Mouse (Mus musculus): ENCODE measurements around the gene Nup98.

Nup98 gene

DNA sequence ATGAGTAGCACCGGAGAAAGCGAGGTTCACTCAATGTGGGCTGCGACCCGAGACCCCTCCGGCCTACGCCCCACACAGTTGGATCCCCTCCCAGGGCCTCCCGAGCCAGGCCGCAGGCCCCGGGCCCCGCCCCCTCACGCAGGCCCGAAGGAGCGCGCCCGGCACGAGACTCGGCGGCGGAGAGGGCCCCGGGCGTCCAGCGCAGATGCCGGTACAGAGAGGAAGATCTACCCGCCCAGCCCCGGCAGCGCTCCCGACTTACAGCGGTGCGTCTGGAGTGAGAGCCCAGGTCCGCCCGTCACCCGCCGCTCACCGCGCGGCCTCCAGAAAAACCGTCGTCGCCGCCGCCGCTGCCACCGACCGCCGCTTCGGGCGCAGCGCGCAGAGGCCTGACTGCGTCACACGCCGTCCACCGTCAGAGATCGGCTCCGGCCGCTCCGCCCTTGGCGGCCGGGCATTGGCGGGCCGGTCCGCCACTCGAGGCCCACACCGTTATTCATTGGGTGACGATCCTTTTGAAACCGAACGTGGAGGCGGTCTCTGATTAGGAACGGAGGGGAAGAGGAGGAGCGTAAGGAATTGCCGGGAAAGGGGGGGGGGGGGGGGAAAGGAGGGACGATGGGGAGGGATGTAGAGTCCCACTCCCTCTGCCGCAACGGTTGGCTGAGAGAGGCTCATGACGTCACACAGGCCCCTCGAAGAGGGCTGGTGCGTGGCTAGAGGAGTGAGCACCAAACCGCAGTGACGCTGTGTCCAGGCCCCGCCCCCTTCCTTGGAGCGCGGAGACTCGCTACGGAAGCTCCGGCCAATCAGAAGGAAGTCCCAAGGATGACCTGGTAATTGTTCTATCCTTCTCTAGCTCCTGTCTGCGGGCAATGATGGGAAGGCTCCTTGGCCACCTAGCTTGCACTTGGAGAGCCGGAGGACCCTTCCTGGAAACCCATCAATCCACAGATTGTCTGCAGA, at the start of gene Nup98, which contains the start of gene Pgap2:
Gene Nup98, minus strand, starts transcription at position 421 of the 966 bp plus-strand sequence.
Gene Pgap2, plus strand, starts transcription at position 453 of the 966 bp plus-strand sequence.
- peak; percentile 96 to 99 for DNase-seq (ENCODE audit: low spot score in 2 of 2)

DNA sequence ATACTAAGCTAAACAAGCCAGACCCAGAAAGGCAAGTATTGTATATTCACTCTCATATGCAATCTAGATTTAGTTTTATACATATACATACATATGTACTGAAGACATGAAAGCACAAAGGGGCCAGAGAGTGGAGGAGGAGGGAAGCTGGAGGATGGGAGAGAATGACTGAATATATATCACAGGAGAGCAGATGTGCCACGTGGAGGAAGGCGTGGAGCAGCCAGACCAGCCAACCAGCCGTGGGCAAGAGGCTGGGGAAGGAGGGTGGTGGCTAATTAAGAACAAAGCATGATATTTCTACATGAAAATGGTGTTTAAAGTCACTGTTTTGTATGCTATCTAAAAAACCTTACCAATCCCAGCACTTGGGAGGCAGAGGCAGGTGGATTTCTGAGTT, 48.8 kb upstream of the Nup98 start:
- DNase-seq (ENCODE audit: low spot score in 2 of 2): no peak

DNA sequence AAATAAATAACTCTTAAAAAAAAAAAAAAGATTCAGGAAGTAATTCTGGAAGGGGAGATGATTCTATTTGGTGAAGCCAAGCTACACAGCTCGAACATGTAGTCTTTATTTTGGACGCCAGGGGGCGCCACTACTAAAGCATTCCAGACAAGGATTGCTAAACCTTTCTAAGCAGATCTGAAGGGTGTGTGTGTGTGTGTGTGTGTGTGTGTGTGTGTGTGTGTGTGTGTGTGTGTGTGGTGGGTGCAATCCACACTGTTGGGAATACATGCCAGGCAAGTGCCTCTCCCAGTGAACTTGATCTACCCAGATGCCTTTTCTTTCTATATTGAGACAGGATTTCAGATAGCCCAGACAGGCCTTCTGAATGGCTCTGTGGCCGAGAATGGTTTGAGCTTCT, 48.2 kb upstream of the Nup98 start:
- peak; percentile 62 to 84 for DNase-seq (ENCODE audit: low spot score in 2 of 2)

DNA sequence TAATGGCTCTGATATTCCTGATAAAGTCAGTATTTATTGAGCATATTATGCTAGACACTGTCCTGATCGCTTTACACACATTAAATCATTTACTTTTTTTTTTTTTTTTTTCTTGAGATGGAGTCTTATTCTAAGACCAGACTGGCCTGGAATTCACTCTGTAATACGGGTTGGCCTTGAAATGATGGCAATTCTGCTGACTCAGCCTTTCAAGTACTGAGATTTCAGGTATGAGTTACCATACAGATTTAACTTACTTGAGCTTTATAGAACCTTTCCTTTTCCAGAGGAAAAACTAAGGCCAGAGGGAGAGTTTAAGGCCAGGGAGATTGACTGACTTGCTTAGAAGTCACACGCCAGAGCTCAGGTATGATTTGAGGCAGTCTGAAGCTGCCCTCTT, 46.7 kb upstream of the Nup98 start:
- no peak for DNase-seq (ENCODE audit: low spot score in 2 of 2)

DNA sequence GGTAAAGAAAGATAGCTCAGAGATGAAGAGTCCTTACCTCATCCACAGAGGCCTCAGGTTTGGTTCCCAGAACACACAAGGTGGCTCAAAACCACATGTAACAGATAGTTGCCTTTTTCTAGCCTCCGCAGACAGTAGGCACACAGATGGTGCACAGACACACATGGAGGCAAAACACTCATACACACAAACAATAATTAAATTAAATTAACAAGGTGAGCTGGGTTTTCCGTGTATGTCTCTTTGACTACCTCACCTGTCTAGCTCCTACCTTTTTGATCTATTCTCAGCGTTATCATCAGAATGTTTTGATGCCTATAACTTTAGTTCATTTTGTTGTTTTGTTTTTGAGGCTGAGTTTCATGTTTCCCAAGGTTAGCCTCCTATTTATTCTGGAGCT, 46.0 kb upstream of the Nup98 start, which contains the start of gene Rhog:
Gene Rhog, minus strand, starts transcription at position 101 of the 400 bp plus-strand sequence.
- DNase-seq (ENCODE audit: low spot score in 2 of 2): no peak

DNA sequence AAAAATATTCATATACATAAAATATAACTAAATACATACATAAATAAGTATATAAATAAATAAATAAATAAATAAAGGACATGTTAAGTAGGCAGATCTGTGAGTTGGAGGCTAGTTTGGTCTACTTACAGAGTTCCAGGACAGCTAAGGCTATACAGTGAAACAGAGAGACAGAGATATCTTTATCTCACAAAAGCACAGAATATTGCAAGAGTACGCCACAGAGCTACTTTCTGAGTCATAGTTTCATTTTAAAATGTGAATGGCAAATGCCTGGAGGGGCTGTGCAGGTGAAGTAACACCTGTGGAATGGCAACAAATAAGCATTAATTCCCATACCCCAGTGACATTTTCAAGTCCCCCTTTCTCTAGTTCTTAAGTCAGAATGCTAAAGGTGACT, 43.7 kb upstream of the Nup98 start:
- no peak for DNase-seq (ENCODE audit: low spot score in 2 of 2)

DNA sequence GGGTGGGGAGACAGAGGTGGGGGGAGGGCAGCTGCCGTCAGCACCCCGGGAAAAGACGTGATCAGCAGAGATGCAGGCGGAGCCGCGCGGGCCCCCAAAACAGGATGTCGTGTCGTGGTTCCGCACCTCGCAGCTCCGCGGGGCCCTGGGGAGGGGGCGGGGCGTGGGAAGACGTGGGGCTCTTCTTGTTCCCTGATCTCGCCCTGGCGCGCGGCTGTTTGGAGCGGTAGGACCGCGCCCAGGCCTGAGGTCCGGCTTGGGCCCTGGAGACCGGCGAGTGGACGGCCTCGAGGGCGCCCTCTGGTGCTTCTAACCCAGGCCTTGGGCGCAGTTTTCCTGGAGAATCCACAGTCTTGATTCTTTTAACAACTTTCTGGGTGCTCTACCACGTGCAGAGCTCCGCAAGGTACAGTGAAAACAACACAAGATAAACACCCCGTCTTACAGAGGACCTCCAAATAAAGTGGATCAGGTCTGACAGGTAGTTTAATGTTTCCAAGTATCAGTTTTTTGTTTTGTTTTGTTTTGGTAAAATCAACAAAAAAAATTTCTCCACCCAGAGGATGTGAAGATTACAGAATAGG, 40.7 kb upstream of the Nup98 start:
- peak; percentile 64 to 86 for DNase-seq (ENCODE audit: low spot score in 2 of 2)

DNA sequence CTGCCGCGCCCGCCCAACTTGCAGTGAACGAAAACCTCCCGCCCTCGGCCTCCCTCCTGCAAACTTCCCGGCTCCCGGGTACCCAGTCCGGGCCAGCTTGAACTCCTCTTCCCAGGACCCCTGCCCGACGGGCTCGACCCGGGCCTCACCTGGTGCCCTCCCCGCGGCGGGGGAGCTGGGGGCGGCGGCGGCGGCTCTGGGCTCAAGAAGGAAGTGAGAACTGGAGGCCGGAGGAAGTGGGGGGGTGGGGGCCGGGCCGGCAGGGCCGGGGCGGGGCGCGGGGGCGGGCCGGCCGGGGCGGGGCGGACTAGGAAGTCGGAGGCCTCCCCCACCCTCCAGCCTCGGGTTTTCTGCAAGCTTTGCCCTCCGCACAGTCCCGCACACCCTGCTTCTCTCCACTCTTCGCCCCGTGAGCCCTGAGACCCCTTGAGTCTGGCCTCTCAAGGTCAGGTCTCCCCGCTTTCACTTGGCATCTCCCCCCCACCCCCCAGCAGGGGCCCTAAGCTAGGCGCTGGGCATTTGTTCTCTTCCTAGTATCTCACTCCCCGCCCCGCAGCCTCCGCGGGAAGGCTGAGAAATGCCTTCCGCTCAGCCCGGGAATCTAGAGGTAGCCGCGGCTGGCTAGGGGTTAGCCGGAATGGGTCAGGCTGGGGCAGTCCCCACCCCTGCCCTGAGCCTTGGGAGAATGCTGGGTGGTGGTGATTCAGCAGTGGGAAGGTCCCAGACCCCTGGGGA, 40.1 kb upstream of the Nup98 start:
- peak in 1 of 2 experiments; percentile 55 for DNase-seq (ENCODE audit: low spot score in 2 of 2)

DNA sequence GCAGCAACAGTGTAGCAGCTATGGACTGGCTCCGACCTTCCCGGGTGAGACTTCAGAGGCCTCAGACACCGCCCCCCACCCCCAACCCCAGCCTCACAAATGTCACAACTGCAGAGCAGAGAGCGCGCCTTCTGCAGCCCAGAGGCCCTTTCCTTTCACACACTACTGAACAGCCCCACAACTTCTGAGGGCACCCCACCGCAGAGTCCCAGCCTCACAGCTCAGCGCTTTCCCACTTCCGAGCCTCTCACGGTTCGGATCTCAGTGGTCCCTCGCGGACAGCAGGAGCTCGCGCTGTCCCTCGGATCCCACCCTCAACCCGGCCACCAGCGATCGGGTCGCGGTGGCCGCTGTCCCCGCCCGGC, 39.5 kb upstream of the Nup98 start:
- DNase-seq (ENCODE audit: low spot score in 2 of 2): peak in 1 of 2 experiments; percentile 21

DNA sequence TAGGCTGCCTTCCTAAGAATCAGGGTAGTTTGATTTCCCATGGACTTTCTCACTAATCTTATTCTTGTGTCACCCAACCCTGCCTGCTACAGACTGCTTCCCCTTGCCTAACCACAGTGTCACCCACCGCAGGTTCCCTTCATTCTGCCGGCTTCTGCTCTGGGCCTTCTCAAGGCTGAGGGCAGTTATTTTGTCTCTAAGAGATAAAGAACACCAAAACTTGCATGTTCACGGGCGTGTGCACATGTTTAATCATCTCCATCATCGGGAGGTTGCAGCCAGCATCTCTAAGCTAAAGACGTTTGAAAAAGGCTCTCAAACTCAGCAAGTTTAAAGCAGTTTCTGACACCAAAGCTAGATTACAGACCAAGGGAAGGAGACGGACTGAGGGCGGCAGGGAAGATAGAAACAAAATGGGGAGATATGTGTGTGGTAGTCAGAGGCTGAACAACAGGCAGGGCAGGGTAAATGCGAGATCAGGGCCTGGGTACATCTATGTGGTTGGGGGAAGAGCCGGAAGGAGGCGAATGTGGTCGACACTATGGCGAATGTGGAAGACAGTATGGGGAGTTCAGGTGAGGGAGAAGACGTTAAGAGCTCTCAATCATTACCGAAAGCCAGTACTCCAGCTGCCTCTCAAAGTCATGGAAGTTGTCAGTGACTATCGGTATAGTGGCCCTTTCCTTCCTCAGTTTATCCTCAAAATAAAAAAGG, 38.9 kb upstream of the Nup98 start:
- DNase-seq (ENCODE audit: low spot score in 2 of 2): no peak

DNA sequence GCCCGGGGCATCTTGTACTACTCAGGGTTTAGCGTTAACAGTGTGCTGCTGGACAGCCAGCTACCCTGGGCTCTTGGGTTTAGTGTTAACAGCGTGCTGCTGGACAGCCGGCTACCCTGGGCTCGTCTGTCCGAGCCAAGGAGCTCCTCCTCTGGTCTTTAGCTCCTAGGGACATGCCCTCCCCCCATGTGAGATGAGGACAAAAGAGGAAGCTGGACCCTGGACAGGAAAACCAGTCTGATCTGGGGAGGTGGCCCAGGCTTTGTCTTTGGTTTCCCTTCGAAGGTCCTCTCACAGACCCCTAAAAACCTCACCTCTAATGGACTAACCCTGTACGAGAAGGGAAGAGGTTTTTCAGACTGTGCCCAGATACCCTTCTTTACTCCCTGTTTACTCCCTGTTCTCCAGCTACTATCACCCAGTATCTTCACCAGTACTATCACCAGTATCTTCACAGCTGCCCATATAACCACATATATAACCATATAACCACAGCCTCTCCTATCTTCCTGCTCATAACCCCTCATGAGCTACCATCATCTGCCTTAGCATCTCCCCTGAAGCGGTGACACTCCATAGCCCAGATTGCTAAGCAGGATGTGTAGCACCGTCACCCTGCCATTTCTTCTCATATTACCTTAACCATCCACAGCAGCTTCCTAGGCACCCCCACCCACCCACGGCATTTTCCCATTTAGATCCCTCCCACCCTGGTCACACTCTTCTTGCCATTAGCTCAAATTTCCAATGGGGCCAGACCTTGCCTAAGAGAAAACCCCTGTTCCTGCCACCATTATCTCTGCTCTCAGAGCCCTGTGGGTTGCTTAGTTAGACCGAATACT, 37.2 kb upstream of the Nup98 start:
- no peak for DNase-seq (ENCODE audit: low spot score in 2 of 2)

DNA sequence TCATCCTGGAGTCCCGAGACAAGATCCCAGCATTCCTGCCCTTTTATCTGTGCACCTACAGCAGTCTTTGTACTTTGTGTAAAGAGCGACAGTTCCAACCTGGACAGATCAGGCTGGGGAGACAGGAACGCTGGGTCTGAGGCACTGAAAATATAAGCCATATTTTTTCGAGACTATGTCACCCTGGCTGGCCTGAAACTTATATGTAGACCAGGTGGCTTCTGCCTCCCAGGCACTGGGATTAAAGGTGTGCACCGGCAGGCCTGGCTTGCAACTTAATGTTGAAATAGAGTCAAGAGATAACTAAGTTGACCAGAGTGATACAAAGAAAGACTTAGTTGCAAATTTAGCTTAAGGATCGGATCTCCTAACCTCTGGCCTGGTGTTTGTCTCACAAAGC, 36.3 kb upstream of the Nup98 start:
- no peak for DNase-seq (ENCODE audit: low spot score in 2 of 2)

DNA sequence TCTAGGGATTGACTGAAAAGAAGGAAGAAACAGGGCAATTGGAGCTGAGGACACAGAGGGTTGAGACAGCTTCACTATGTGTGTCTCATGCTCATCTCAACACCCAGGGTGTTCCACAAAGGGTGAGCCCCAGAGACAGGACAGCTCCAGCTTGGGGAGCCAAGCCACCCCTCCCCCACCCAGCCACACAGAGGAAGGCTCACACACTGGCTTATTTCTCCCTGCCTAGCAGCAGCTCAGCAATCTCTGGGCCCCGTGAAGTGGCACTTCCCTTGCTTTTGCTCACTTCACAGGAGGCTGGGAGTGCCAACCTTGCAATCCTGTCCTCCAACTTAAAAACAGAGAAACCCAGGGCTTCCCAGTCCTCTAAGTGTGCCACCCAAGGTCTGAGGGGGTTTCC, 35.8 kb upstream of the Nup98 start:
- DNase-seq (ENCODE audit: low spot score in 2 of 2): peak in 1 of 2 experiments; percentile 8

DNA sequence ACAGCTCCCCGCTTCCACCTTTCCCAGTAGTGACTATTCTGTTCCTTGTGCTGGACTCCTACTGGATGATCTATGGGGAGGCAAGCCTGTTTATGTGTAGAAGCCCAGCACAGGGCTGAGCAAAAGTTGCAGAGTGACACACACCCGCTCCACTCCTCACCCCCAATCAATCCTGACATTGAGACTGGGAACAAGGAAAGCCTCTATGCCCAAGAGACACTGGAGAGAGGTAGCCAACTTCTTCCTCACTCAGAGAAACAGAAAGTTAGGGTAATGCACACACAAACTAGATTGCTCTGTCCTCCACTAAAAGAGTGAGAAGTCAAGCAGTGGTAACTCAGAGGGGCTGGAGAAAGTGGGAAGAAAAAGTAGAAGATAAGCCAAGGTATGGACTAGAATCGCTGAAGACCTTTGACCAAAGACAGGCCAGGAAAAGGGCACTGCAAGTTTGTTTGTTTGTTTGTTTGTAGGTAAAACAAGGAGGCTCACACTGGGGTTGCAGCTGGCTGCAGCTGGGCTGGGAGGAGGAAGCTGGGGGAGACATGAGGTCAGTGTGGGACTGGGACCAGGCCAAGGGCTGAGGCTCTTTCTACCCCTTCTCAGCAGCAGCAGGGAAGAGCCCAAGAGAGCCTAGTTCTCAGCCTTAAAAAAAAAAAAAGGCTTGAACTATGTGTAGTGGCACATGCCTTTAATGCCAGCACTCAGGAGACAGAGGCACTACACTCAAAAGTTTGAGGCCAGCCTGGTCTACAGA, 35.0 kb upstream of the Nup98 start:
- DNase-seq (ENCODE audit: low spot score in 2 of 2): no peak

DNA sequence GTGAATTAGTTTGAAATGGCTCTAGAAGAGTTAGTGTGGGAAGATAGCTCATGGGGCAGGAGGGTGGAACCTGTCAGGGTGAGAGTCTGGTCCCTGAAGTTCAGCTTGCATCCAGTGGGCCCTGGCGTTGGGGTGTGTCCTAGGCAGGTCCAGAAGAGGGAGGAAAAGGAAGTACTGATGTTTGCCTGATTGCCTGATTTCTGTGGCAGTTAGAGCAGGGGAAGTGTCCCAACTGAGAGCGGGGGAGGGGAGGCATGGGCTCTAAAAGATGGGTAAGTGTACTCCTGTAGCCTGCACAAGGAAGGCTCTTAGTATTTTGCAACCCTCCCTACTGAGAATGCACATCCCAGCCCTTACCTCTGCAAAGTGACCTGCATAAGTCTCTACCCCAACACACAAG, 33.9 kb upstream of the Nup98 start:
- DNase-seq (ENCODE audit: low spot score in 2 of 2): no peak

DNA sequence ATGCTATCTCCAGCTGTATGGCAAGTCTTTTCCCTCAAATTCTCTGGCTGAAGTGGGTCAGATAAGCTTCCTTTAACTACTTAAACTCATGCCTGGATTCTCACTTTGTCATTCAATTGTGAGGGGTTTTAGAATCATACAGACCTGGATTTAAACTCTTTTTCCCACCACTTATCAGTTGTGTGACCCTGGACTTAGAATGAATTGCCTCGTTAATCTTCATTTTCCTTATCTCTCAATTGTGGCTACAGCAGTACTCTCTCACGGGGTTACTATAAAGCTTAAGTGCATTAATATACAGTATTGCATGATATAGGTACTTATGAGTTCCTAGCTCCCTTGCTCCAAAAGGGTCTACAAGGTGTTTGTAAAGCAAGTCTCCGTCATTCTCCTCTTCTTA, 32.9 kb upstream of the Nup98 start:
- no peak for DNase-seq (ENCODE audit: low spot score in 2 of 2)

DNA sequence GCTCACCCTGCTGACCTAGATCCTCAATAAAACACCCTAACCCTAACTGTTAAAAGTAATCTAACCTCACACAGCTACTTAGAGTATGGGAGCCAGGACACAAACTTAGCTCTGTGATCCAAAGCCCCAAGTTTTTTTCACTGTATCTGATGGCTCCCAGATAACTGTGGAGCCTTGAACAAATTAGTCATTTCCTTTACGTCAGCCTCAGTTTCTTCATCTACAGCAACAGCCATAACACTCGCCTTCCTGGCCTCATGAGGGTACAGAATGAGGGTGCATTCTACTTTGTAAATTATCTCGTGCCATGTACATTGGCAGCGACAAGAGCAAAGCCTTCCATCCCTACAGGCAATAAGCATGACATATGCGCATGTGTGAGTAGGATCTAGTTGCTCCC, 32.4 kb upstream of the Nup98 start:
- no peak for DNase-seq (ENCODE audit: low spot score in 2 of 2)

DNA sequence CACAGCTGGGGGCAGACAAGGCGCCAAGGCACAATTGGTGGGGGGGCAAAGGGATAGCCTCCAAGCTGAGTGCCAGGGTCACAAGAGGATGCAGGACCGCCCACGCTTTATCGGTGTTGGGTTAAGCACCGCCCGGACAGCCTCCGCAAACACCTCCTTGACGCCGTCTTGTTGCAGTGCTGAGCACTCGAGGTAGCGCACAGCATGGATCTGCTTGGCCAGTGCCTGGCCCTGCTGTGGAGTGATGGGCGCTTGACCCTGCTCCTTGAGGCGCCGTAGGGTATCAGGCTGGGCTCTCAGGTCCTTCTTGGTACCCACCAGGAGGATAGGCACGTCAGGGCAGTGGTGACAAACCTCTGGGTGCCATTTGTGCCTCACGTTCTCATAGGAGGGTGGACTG, 29.6 kb upstream of the Nup98 start:
- no peak for DNase-seq (ENCODE audit: low spot score in 2 of 2)

DNA sequence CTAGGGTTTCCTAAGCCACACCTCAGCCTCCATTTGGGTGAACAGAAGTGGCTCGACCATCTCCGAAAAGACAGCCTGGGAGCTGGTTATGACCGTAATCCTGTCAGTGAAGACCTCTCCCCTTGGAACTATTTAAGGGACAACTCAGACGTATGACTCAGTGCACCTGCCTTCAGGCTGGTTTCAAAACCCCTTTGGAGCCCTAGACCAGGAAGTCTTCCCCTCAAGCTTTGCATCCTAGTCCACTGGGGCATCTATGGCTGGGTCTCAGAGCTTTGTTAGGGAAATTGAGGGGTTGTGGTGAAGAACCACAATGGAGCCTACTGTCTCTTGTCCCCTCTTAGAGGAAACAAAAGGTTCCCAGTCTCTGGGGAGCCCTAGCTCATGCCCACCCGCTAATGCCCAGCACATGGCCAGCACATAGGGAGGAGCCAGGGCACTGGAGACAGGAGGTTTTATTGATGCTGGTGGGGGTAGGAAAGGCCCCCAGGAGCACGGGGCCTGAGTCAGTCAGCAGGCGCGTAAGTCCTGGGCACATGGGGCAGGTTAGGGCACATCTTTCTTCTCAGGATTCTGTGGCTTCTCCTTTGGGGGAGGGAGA, 28.8 kb upstream of the Nup98 start:
- DNase-seq (ENCODE audit: low spot score in 2 of 2): no peak

DNA sequence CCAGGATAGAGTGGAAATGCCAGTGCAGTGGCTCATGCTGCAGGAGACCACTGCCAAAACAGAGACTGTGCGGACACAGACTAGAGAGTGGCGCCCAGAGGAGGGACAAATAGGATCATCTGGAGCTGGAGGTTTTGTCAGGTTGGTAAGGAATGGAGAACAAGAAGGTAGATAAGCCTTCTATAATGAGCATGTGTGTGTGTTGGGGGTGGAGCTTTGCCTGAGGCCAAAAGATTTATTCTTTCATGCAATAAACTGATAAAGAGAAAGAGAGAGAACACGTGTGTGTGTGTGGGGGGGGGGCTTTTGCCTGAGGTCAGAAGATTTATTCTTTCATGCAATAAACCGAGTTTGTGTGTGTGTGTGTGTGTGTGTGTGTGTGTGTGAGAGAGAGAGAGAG, 23.1 kb upstream of the Nup98 start:
- DNase-seq (ENCODE audit: low spot score in 2 of 2): no peak
